Mouse (Mus musculus) intestine, embryonic 15.5 days (tissue): ENCODE data around the gene Ccdc30. TPM values are rescaled to one million over a fixed set of nuclear protein-coding genes. Genes with fewer than 3 reads are reported as not detected.
A peak's percentile ranks its signal among the peaks of the same experiment; 100 is the strongest.
"Not testable (repeated sequence)": the region's sequence is repeated elsewhere in the genome, so short reads cannot be mapped to it uniquely, and the experiment has no call there.

Experiments used
- ATAC-seq: fragments of 200-750 bp; cut with Nextera tagmentation; 2 replicates; pipeline ENCODE4 v1.8.0; 2017; ENCODE audit warnings: moderate TSS enrichment, moderate library complexity
- H3K27ac ChIP-seq: fragments of 300-500 bp; sonication (generic); 2 replicates; pipeline ENCODE4 v1.5.1; 2015; ENCODE audit warnings: mild to moderate bottlenecking, inconsistent platforms
- H3K27me3 ChIP-seq: fragments of 300-500 bp; sonication (generic); replicated peaks from 2 replicates; pipeline ENCODE4 v1.6.1; 2015; ENCODE audit warnings: inconsistent platforms
- H3K36me3 ChIP-seq: fragments of 300-500 bp; sonication (generic); 2 replicates; pipeline ENCODE4 v1.6.1; 2015; ENCODE audit warnings: inconsistent platforms
- H3K4me1 ChIP-seq: fragments of 300-500 bp; sonication (generic); replicated peaks from 2 replicates; pipeline ENCODE4 v1.6.1; 2015; ENCODE audit warnings: inconsistent platforms
- H3K4me2 ChIP-seq: fragments of 300-500 bp; sonication (generic); replicated peaks from 2 replicates; pipeline ENCODE4 v1.6.1; 2015; ENCODE audit warnings: mild to moderate bottlenecking, inconsistent platforms
- H3K4me3 ChIP-seq: fragments of 300-500 bp; sonication (generic); replicated peaks from 2 replicates; pipeline ENCODE4 v1.5.1; 2015; ENCODE audit warnings: inconsistent platforms
- H3K9ac ChIP-seq: fragments of 300-500 bp; sonication (generic); 2 replicates; pipeline ENCODE4 v1.6.1; 2015; ENCODE audit warnings: inconsistent platforms
- H3K9me3 ChIP-seq: fragments of 300-500 bp; sonication (generic); 2 replicates; pipeline ENCODE4 v1.6.1; 2016; ENCODE audit warnings: inconsistent platforms
- WGBS: fragments of 180-500 bp; shearing (Covaris S2); methylation state at CpG from one replicate; pipeline ENCODE4 v1.1.7; 2015; 5-methylcytosine and 5-hydroxymethylcytosine counted together
- polyA plus RNA-seq: library from polyadenylated mRNA; unstranded; fragments of >200 nt; fragmentation: Nextera tagmentation; extraction: Ambion mirVana; gene quantifications from 2 replicates; pipeline ENCODE4 v1.2.1, GENCODE M21; 2015

Ccdc30 gene
- polyA plus RNA-seq, 1 experiment from 2014 or later, result 5.2 TPM

- Histone ChIP-seq H3K9me3 (no peaks in the 10 kb centered on the region), H3K4me2 (peak overlapping the region; percentile 62), H3K27me3 (no peaks in the 10 kb centered on the region), H3K36me3 (no peaks in the 10 kb centered on the region), H3K27ac (peak overlapping the region; percentile 94), H3K4me1 (0 out of 2 replicates have a peak, but pooled peaks cover 7% of the 10 kb centered on the region), H3K4me3 (peak overlapping the region; percentile 84), H3K9ac (peak overlapping the region; percentile 79)
- 6% methylated on average over 6 of the region's 6 CpGs for WGBS
- ATAC-seq, result no peak
Measured at GRCm38 (mm10) chr4:119295134-119295453, 120.2 kb downstream of the Ccdc30 start.

GRCm38 (mm10) chr4:119294415-119295133 is 120.7 kb downstream of the Ccdc30 start, which contains the start of gene Ybx1:
Gene Ybx1 (minus strand): TSS chr4:119294604.
- Histone ChIP-seq H3K36me3 (no peaks in the 10 kb centered on the region), H3K27ac (peak within 1 kb of the TSS; percentile 94), H3K4me3 (peak within 1 kb of the TSS; percentile 84), H3K9me3 (no peaks in the 10 kb centered on the region), H3K27me3 (no peaks in the 10 kb centered on the region), H3K9ac (peak within 1 kb of the TSS; percentile 88), H3K4me2 (peak within 1 kb of the TSS; percentile 79), H3K4me1 (0 out of 2 replicates have a peak, but pooled peaks cover 7% of the 10 kb centered on the region)
- WGBS, result under 1% methylated on average over 61 of the region's 61 CpGs
- peak; percentile 99 for ATAC-seq

GRCm38 (mm10) chr4:119293574-119294258 is 121.6 kb downstream of the Ccdc30 start:
- Histone ChIP-seq H3K36me3 (no peaks in the 10 kb centered on the region), H3K9ac (peak overlapping the region; percentile 88), H3K27ac (peak overlapping the region; percentile 89), H3K4me2 (peak overlapping the region; percentile 79), H3K4me3 (peak overlapping the region; percentile 84), H3K4me1 (0 out of 2 replicates have a peak, but pooled peaks cover 10% of the 10 kb centered on the region), H3K27me3 (no peaks in the 10 kb centered on the region), H3K9me3 (no peaks in the 10 kb centered on the region)
- ATAC-seq, result peak; percentile 46
- WGBS, result under 1% methylated on average over 54 of the region's 80 CpGs

- WGBS, result under 1% methylated on average over 24 of the region's 24 CpGs
- no peaks in the 10 kb centered on the region for H3K9me3 ChIP-seq
- peak overlapping the region; percentile 88 for H3K9ac ChIP-seq
- peak overlapping the region; percentile 89 for H3K27ac ChIP-seq
- H3K4me1 ChIP-seq, result 0 out of 2 replicates have a peak, but pooled peaks cover 10% of the 10 kb centered on the region
- H3K36me3 ChIP-seq, result no peaks in the 10 kb centered on the region
- no peaks in the 10 kb centered on the region for H3K27me3 ChIP-seq
- ATAC-seq, result no peak
- peak overlapping the region; percentile 79 for H3K4me2 ChIP-seq
- H3K4me3 ChIP-seq, result peak overlapping the region; percentile 84
Measured at GRCm38 (mm10) chr4:119292771-119293573, 122.3 kb downstream of the Ccdc30 start.

GRCm38 (mm10) chr4:119291921-119292320 is 123.4 kb downstream of the Ccdc30 start:
- Histone ChIP-seq H3K27ac (no peak overlapping the region), H3K9me3 (no peaks in the 10 kb centered on the region), H3K36me3 (no peaks in the 10 kb centered on the region), H3K4me1 (0 out of 2 replicates have a peak, but pooled peaks cover 10% of the 10 kb centered on the region), H3K27me3 (no peaks in the 10 kb centered on the region), H3K9ac (peak overlapping the region; percentile 88), H3K4me2 (peak overlapping the region; percentile 79), H3K4me3 (peak overlapping the region; percentile 84)
- no peak for ATAC-seq
- WGBS, result 80% methylated on average over 1 of the region's 1 CpGs

DNA sequence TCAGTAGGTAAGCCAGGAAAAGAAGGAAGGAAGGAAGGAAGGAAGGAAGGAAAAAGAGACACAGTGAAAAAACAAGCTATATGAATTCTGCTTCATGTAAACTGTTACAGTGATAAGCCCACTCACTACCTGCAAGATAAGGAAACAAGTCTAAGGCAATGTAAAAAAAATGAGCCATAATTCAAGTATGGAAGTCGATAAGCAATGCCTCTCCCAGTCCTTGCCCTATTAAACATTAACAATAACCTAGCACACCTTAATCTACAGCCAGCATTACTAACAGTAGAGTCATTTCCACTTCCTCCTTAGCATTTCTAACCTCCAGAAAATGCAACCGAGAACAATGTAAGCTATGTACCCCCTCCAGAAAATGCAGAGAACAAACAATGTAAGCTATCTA is 130.0 kb downstream of the Ccdc30 start:
- peak overlapping the region; percentile 71 for H3K27ac ChIP-seq
- peak; percentile 92 for ATAC-seq

GRCm38 (mm10) chr4:119284861-119285260 is 130.5 kb downstream of the Ccdc30 start:
- Histone ChIP-seq H3K27ac (peak overlapping the region; percentile 20; the same call in 1 of the 2 replicates), H3K4me2 (peak overlapping the region; percentile 27), H3K36me3 (peaks cover 26% of the 10 kb centered on the region), H3K4me1 (0 out of 2 replicates have a peak, but pooled peaks cover 4% of the 10 kb centered on the region), H3K4me3 (no peak overlapping the region), H3K27me3 (no peaks in the 10 kb centered on the region), H3K9ac (no peak overlapping the region), H3K9me3 (no peaks in the 10 kb centered on the region)
- 65% methylated on average over 1 of the region's 1 CpGs for WGBS
- ATAC-seq, result peak; percentile 86

More for the DNA sequence above, 130.0 kb downstream of the Ccdc30 start:
- WGBS, result 57% methylated on average over 2 of the region's 2 CpGs
- H3K27me3 ChIP-seq, result no peaks in the 10 kb centered on the region
- H3K4me3 ChIP-seq, result no peak overlapping the region
- peaks cover 26% of the 10 kb centered on the region for H3K36me3 ChIP-seq
- peak overlapping the region; percentile 27 for H3K4me2 ChIP-seq
- H3K9me3 ChIP-seq, result no peaks in the 10 kb centered on the region
- 0 out of 2 replicates have a peak, but pooled peaks cover 4% of the 10 kb centered on the region for H3K4me1 ChIP-seq
- no peak overlapping the region for H3K9ac ChIP-seq

DNA sequence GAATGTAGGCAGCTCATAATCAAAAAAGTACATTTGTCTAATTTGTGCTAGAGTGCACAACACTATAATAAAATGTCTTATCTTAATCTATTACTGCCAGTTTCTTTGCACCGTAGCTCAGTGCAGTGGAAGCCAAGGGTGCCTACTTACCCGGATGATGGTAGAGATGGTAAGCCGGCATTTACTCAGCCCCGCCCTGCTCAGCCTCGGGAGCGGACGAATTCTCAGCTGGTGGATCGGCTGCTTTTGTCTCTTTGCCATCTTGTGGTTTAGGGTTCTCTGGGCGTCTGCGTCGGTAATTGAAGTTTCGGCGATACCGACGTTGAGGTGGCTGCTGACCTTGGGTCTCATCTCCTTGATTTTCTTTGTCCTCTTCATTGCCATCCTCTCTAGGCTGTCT is 136.5 kb downstream of the Ccdc30 start:
- not testable (repeated sequence) for H3K4me3 ChIP-seq, ATAC-seq, H3K27me3 ChIP-seq, H3K27ac ChIP-seq, H3K9me3 ChIP-seq, H3K4me2 ChIP-seq, H3K9ac ChIP-seq, H3K4me1 ChIP-seq
- WGBS, result 81% methylated on average over 15 of the region's 15 CpGs
- peaks cover 60% of the 10 kb centered on the region for H3K36me3 ChIP-seq

- H3K9ac ChIP-seq, result no peak overlapping the region
- H3K36me3 ChIP-seq, result peaks cover 54% of the 10 kb centered on the region
- H3K4me2 ChIP-seq, result no peak overlapping the region
- H3K27ac ChIP-seq, result no peak overlapping the region
- no peak overlapping the region for H3K4me3 ChIP-seq
- WGBS, result 69% methylated on average over 2 of the region's 2 CpGs
- H3K9me3 ChIP-seq, result no peaks in the 10 kb centered on the region
- no peak for ATAC-seq
- no peaks in the 10 kb centered on the region for H3K27me3 ChIP-seq
- no peaks in the 10 kb centered on the region for H3K4me1 ChIP-seq
Measured at GRCm38 (mm10) chr4:119275726-119276125, 139.6 kb downstream of the Ccdc30 start.

DNA sequence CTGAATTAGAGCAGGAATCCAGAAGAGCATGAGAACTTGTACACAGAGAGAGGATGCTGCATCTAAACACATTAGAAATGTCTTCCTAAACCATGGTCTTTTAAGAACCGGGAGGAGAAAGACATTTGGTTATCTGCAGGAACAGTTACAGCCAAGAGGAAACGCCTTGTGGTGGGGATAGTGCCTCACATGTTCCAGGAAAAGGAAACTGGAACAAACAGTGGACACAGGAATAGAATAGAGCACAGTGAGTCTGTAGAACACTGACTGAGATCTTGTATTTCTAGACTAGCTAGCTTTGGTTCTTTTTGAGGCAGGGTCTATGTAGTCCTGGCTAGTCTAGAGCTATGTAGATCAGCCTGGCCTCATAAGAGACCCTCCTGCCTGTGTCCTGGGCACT is 140.1 kb downstream of the Ccdc30 start:
- WGBS, result 61% methylated on average over 2 of the region's 2 CpGs
- no peaks in the 10 kb centered on the region for H3K27me3 ChIP-seq
- H3K9ac ChIP-seq, result no peak overlapping the region
- peaks cover 54% of the 10 kb centered on the region; the same call in 1 of the 2 replicates for H3K36me3 ChIP-seq
- H3K27ac ChIP-seq, result no peak overlapping the region
- H3K4me3 ChIP-seq, result no peak overlapping the region
- H3K9me3 ChIP-seq, result no peaks in the 10 kb centered on the region
- no peaks in the 10 kb centered on the region for H3K4me1 ChIP-seq
- no peak for ATAC-seq
- H3K4me2 ChIP-seq, result no peak overlapping the region

DNA sequence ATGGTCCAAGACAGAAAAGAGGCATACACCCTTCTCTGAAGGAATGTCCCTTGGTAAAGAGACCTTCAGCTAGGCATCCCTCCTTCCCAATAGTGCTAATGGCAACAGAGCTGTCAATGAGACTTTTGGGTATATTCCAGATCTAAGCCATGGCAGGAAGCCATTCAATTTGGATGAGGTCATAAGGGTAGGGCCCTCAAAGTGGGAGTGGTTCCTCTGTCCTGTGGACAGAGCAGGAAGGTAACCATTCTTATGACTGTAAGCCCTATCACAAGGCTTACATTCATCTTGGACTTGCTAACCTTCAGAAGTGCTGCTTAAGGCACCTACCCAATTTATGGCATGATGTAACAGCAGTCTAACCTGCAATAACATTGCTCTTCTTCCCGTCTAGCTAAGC is 140.7 kb downstream of the Ccdc30 start:
- no peak overlapping the region for H3K4me3 ChIP-seq
- 0 out of 2 replicates have a peak, but pooled peaks have one; percentile 37 for ATAC-seq

More for the DNA sequence above, 140.7 kb downstream of the Ccdc30 start:
- H3K9ac ChIP-seq, result no peak overlapping the region
- H3K27ac ChIP-seq, result no peak overlapping the region
- no peaks in the 10 kb centered on the region for H3K27me3 ChIP-seq
- no peaks in the 10 kb centered on the region for H3K9me3 ChIP-seq
- no peaks in the 10 kb centered on the region for H3K4me1 ChIP-seq
- no peak overlapping the region for H3K4me2 ChIP-seq
- WGBS, result 60% methylated on average over 1 of the region's 1 CpGs
- peaks cover 52% of the 10 kb centered on the region; the same call in 1 of the 2 replicates for H3K36me3 ChIP-seq
